Mouse (Mus musculus): ENCODE measurements at regions not wholly inside any gene's neighbourhood (a gene's known extent, or its start where the extent isn't known, plus 50 kb on each side); places are given as distances from the start of the nearest gene placed in this dataset.

- DNase-seq (ENCODE audit: extremely low spot score, low read depth, low spot score), result no peak
These were observed 368.9 kb downstream of the Lrriq3 start for GRCm38 (mm10) chr3:155462095-155462494.

DNA sequence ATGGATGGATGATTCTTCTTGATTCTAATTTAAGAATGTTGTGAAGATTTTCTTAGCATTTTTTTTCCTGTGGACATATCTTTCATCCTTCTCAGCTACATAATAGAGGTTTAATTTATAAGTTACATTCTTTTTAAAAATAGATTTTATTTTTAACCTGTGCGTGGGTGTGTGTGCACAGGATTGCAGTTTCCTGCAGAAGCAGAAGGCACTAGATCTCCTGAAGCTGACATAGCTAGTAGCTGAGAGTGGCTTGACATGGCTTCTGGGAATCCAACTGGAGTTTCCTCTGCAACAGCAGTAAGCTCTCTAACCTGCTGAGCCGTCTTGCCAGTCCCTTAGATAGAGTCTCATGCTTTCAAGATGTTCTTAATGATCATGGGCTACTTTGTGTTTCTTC lies 377.5 kb downstream of the Lrriq3 start:
- DNase-seq (ENCODE audit: extremely low spot score, low read depth, low spot score), result no peak

- DNase-seq (ENCODE audit: extremely low spot score, low read depth, low spot score), result no peak
These were observed 392.3 kb downstream of the Lrriq3 start for GRCm38 (mm10) chr3:155485487-155485886.

DNA sequence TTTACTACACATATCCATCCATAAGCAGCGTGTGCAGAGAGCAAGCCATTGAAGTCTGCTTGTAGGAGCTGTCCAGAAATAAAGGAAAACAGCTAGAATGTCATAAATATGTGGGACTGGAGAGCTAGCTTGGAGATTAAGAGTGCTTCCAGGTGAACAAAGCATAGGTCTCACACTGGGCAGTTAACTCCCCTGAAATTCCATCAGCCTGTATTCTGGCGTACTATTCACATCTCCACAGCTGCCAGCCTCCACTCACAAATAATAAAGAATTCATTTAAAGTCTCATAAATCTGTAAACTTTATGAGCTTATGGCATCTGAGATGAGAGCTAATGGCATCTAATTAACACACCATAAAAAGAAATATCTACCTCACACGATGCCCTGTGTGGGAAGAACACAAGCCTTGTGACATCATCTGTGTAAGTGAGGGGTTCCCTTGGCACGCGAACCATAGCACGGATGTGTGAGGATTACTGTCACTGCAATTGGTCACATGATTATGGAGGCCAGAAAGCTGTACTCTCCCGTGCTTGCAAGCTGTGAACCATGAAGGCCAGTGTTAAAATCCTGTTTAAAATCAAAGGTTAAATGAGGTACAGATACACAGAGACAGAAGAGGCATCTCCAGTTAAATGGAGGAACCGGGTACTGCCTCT lies 394.8 kb downstream of the Lrriq3 start:
- peak; percentile 12 for DNase-seq (ENCODE audit: extremely low spot score, low read depth, low spot score)

GRCm38 (mm10) chr3:155490670-155491069 lies 397.4 kb downstream of the Lrriq3 start:
- no peak for DNase-seq (ENCODE audit: extremely low spot score, low read depth, low spot score)

DNA sequence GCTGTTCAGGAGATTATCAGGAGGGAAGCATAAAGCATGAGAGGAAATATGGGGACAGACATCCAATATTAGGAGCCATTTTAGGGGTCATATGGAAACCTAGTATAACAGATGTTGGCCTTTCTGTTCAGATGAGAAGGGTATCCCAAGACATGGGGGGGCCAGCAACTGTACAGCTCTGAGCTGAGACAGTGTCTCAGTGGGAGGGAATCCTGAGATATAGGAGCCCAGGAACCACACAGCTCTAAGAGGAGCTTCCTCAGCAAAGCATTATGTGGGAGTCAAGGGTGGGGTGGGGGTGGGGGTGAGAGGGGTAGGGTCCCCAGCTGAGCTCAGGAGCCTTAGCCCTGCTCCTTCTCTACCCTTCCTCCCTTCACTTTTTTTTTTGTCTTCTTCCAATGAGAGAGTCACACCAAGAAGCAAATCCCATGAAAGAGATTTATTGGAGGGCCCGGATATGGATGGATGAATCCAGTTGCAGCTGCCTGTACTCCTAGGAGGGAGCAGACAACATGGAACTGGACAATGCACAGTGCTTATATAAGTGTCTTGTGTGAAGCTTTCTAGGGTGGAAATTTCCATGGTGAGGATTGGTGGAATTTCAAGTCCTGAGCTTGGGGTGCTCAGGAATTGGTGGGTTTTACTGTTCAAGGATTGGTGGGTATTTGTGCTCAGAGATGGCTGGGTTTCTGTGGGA lies 417.1 kb downstream of the Lrriq3 start:
- DNase-seq (ENCODE audit: extremely low spot score, low read depth, low spot score), result no peak

DNA sequence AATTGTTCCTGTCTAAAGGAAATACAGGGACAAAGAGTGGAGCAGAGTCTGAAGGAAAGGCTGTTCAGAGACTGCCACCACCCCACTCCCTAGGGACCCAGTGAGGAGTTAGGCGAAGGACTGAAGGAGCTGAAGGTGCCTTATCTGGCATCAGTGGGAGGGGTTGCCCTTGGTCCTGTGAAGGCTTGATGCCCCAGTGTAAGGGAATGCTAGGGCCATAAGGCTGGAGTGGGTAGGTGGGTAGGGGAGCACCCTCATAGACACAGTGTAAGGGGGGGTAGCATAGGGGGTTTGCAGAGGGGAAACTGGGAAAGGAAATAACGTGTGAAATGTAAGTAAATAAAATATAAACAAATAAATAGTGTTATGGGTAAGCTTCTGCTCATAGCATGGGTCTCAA lies 420.7 kb downstream of the Lrriq3 start:
- DNase-seq (ENCODE audit: extremely low spot score, low read depth, low spot score), result no peak

GRCm38 (mm10) chr3:155529312-155529711 lies 436.1 kb downstream of the Lrriq3 start:
- no peak for DNase-seq (ENCODE audit: extremely low spot score, low read depth, low spot score)

DNA sequence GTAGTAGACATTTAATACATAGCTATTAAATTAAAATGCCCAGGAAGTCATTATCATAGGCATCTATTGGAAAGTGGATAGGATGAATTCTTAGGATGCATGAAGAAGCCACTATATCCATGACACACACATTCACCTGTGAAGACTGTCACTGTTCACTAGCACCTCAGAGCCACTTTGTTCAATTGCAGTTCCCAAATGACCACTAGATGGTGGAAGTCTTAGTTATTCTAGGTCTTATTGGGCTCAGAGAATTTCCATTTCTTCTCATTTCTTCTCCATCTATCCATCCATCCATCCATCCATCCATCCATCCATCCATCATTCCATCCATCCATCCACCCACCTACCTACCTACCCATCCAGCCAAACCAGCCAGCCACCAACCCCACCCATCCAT lies 437.6 kb downstream of the Lrriq3 start:
- no peak for DNase-seq (ENCODE audit: extremely low spot score, low read depth, low spot score)

GRCm38 (mm10) chr3:155532075-155532474 lies 438.8 kb downstream of the Lrriq3 start:
- no peak for DNase-seq (ENCODE audit: extremely low spot score, low read depth, low spot score)

DNA sequence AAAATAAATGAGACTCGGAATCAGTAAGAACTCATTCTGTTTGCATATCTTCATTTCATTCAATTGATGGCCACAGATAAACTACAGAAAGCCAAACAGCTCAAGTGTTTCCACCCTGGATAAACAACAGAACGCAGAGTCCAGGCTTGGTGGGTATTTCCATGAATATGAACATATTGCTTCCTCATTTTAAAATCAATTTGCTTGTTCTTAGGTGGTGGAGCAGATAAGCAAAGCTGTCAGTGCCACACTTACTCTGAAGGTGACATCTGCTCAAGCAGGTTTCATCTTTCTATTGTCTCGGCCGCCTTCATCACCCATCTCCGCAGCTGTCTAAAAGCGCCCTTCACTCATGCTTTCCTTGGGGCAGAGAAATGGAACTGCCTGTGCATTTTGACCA lies 455.0 kb downstream of the Lrriq3 start:
- DNase-seq (ENCODE audit: extremely low spot score, low read depth, low spot score), result no peak

GRCm38 (mm10) chr3:155577111-155577510 lies 483.9 kb downstream of the Lrriq3 start:
- no peak for DNase-seq (ENCODE audit: extremely low spot score, low read depth, low spot score)

- DNase-seq (ENCODE audit: extremely low spot score, low read depth, low spot score), result no peak
These were observed 510.8 kb downstream of the Lrriq3 start for GRCm38 (mm10) chr3:155604001-155604400.
